ENCODE assay signal across 10 mouse cellular contexts in genomic region chr2:132512051-132512976, GRCm38 (mm10).
A peak's percentile ranks its signal among the peaks of the same experiment; 100 is the strongest.
DNase-seq lines count a peak whose midpoint lies in the region; ATAC-seq and TF ChIP-seq lines count a peak whose summit lies in the region.
"Had no signal": no experiment of that assay in that cellular context is flagged by ENCODE, and none has a peak within 500 bp of the region (broad histone marks: within the 10 kb centered on the region; RNA-seq: fewer than 3 reads in every experiment).

No protein-coding gene starts in this region.

- no peaks in the 10 kb centered on the region for H3K36me3 ChIP-seq in intestine, embryonic 14.5 days (ENCODE audit: control insufficient read depth, insufficient read depth, low read length)
- H3K36me3 ChIP-seq in intestine, postnatal 0 days (ENCODE audit: control insufficient read depth, insufficient read depth) = no peaks in the 10 kb centered on the region
- H3K36me3 ChIP-seq in small intestine, adult 2 months (ENCODE audit: control insufficient read depth, insufficient read depth, low read length) = no peaks in the 10 kb centered on the region
- H3K36me3 ChIP-seq: hindbrain, embryonic 13.5 days; neural tube, embryonic 15.5 days had no signal

- H3K4me2 ChIP-seq in intestine, embryonic 14.5 days (ENCODE audit: low read length) = 0 out of 2 replicates have a peak overlapping the region, but pooled peaks have one; percentile 9
- H3K4me2 ChIP-seq in intestine, postnatal 0 days (replicated peaks; ENCODE audit: low read depth) = no peak overlapping the region; the same call in 1 of the 2 replicates
- H3K4me2 ChIP-seq: hindbrain, embryonic 13.5 days; neural tube, embryonic 15.5 days had no signal

- DNase-seq in intestine, embryonic 14.5 days (ENCODE audit: low spot score) = no peak
- peak; percentile 94 for DNase-seq in MEL-GATA-1-ER (ENCODE audit: extremely low read depth, low read depth)
- no peak for DNase-seq in urinary bladder, postnatal 25 days (ENCODE audit: low spot score)
- DNase-seq in frontal cortex, postnatal 14 days (ENCODE audit: low spot score in 2 of 2) = no peak
- DNase-seq in urinary bladder, adult 2 months (ENCODE audit: low spot score) = no peak

- no peak overlapping the region for H3K9ac ChIP-seq in intestine, embryonic 14.5 days (ENCODE audit: low read length)
- H3K9ac ChIP-seq in intestine, postnatal 0 days (ENCODE audit: low read depth, low read length) = no peak overlapping the region
- H3K9ac ChIP-seq: hindbrain, embryonic 13.5 days; neural tube, embryonic 15.5 days had no signal

- H3K27ac ChIP-seq in intestine, embryonic 14.5 days (ENCODE audit: low read depth) = no peak overlapping the region
- no peak overlapping the region for H3K27ac ChIP-seq in intestine, postnatal 0 days (ENCODE audit: low read depth, low read length)
- peak overlapping the region; percentile 67 for H3K27ac ChIP-seq in small intestine, adult 2 months (ENCODE audit: insufficient read depth, low read depth, low read length)
- H3K27ac ChIP-seq: hindbrain, embryonic 13.5 days; neural tube, embryonic 15.5 days had no signal

- no peaks in the 10 kb centered on the region for H3K27me3 ChIP-seq in intestine, embryonic 14.5 days (replicated peaks; ENCODE audit: control insufficient read depth, insufficient read depth, low read length)
- H3K27me3 ChIP-seq in intestine, postnatal 0 days (replicated peaks; ENCODE audit: control insufficient read depth, insufficient read depth, low read length) = no peaks in the 10 kb centered on the region
- H3K27me3 ChIP-seq in small intestine, adult 2 months (ENCODE audit: control insufficient read depth, insufficient read depth, low read length) = no peaks in the 10 kb centered on the region
- H3K27me3 ChIP-seq: hindbrain, embryonic 13.5 days; neural tube, embryonic 15.5 days had no signal

- 35% methylated on average over 19 of the region's 19 CpGs for WGBS in intestine, embryonic 14.5 days
- 36% methylated on average over 19 of the region's 19 CpGs for WGBS in intestine, postnatal 0 days
- WGBS in small intestine, adult 2 months = 31% methylated on average over 19 of the region's 19 CpGs

- no peak for TF ChIP-seq POLR2A in small intestine, adult 2 months (IDR thresholded peaks at IDR 0.05; ENCODE audit: low read depth, low read length)

- H3K4me1 ChIP-seq in intestine, embryonic 14.5 days (replicated peaks; ENCODE audit: control insufficient read depth, insufficient read depth, low read length) = no peaks in the 10 kb centered on the region
- no peaks in the 10 kb centered on the region for H3K4me1 ChIP-seq in intestine, postnatal 0 days (replicated peaks; ENCODE audit: control insufficient read depth, insufficient read depth, low read length)
- no peaks in the 10 kb centered on the region; the same call in 1 of the 2 replicates for H3K4me1 ChIP-seq in small intestine, adult 2 months (ENCODE audit: control insufficient read depth, insufficient read depth, insufficient read length, low read length)
- H3K4me1 ChIP-seq: hindbrain, embryonic 13.5 days; neural tube, embryonic 15.5 days had no signal

- H3K9me3 ChIP-seq in intestine, embryonic 14.5 days (ENCODE audit: control insufficient read depth, low read length) = no peaks in the 10 kb centered on the region
- no peaks in the 10 kb centered on the region for H3K9me3 ChIP-seq in intestine, postnatal 0 days (ENCODE audit: control insufficient read depth)
- H3K9me3 ChIP-seq: hindbrain, embryonic 13.5 days; neural tube, embryonic 15.5 days had no signal

- TF ChIP-seq CTCF in intestine, postnatal 0 days (IDR thresholded peaks at IDR 0.05; ENCODE audit: low read depth) = no peak
- no peak for TF ChIP-seq CTCF in small intestine, adult 2 months (IDR thresholded peaks at IDR 0.05; ENCODE audit: extremely low read depth, insufficient read length, insufficient replicate concordance, low read depth, low read length)

- ATAC-seq in intestine, embryonic 14.5 days (replicated peaks; ENCODE audit: low FRiP score, low TSS enrichment, low read depth) = no peak
- ATAC-seq in intestine, postnatal 0 days = no peak
- peak; percentile 75 for ATAC-seq in inflammation-experienced regulatory T-cells, adult 6 months

- no peak overlapping the region for H3K4me3 ChIP-seq in intestine, embryonic 14.5 days (ENCODE audit: low read depth, low read length)
- H3K4me3 ChIP-seq in intestine, postnatal 0 days (ENCODE audit: low read depth, low read length) = no peak overlapping the region
- H3K4me3 ChIP-seq in small intestine, adult 2 months (ENCODE audit: low read depth, low read length) = peak overlapping the region; percentile 21; the same call in 1 of the 2 replicates
- H3K4me3 ChIP-seq: hindbrain, embryonic 13.5 days; neural tube, embryonic 15.5 days had no signal
